In the genomic region with DNA sequence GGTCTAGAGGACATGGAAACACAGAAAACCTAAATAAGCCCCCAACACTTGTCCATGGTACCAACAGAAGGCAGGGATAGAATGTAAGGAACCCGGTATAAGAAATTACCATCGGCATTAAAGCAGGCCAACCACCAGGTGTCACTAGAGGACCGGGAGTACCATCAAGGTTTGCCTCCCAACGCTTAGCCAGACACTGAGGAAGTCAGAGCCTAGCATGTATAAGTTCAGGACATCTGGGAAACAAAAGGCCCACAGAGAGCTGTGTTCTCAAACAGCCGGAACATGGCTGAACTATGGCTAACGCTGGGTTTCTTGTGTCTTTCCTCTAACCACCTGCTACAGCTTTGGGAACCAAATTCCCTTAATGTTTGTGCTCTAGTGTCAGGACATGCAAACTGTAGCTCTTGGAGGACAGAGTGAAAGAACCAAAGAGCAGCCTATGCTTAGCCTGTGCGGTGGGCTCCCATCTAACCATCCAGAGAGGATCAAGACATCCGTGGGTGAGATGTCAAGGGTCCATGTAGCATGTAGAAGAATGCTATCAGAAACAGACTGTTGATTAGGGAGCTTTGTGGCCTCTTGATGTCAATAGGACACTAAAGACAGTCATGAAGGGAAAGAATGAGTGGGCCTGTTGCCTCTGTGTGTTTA, we compare ENCODE assay signal across 8 mouse cellular contexts. TPM values are rescaled to one million over a fixed set of nuclear protein-coding genes. Genes with fewer than 3 reads are reported as not detected.
A peak's percentile ranks its signal among the peaks of the same experiment; 100 is the strongest.
DNase-seq lines count a peak whose midpoint lies in the region; ATAC-seq and TF ChIP-seq lines count a peak whose summit lies in the region.

No protein-coding gene starts in this region.

- TF ChIP-seq CTCF in stomach, postnatal 0 days (IDR thresholded peaks at IDR 0.05; ENCODE audit: low read depth) = peak; percentile 96

- no peak for TF ChIP-seq EP300 in stomach, postnatal 0 days (optimal IDR thresholded peaks at IDR 0.05)

- no peaks in the 10 kb centered on the region for H3K27me3 ChIP-seq in limb, embryonic 15.5 days
- H3K27me3 ChIP-seq in stomach, postnatal 0 days (ENCODE audit: control insufficient read depth, insufficient read depth, low read length) = no peaks in the 10 kb centered on the region

- H3K4me1 ChIP-seq in limb, embryonic 15.5 days = no peaks in the 10 kb centered on the region
- no peaks in the 10 kb centered on the region for H3K4me1 ChIP-seq in stomach, postnatal 0 days (replicated peaks; ENCODE audit: control insufficient read depth, insufficient read depth)

- H3K27ac ChIP-seq in limb, embryonic 15.5 days = no peak overlapping the region
- H3K27ac ChIP-seq in stomach, postnatal 0 days (replicated peaks) = no peak overlapping the region

- ATAC-seq in limb, embryonic 15.5 days (ENCODE audit: insufficient number of reproducible peaks, low FRiP score, low TSS enrichment, low read depth) = 0 out of 2 replicates have a peak, but pooled peaks have one; percentile 21
- peak; percentile 45; the same call in 1 of the 2 replicates for ATAC-seq in stomach, postnatal 0 days (ENCODE audit: low FRiP score, low TSS enrichment)

- DNase-seq in 3T3-L1 (ENCODE audit: low read depth, low spot score) (peak; percentile 77), WW6 (ENCODE audit: low read depth, low spot score) (peak; percentile 47)
- DNase-seq in embryo, embryonic 10 days (ENCODE audit: low spot score) = peak; percentile 88
- DNase-seq in gastrocnemius, postnatal 14 days = peak; percentile 70
- DNase-seq in kidney, adult 9 months = peak; percentile 71
- DNase-seq in natural killer cell, adult 2 months (ENCODE audit: low spot score in 2 of 2) = peak; percentile 18 to 34
- DNase-seq in stomach, postnatal 0 days (ENCODE audit: low spot score) = peak; percentile 81

- no peaks in the 10 kb centered on the region for H3K9me3 ChIP-seq in limb, embryonic 15.5 days
- H3K9me3 ChIP-seq in stomach, postnatal 0 days (ENCODE audit: control insufficient read depth, low read length) = no peaks in the 10 kb centered on the region

- H3K36me3 ChIP-seq in limb, embryonic 15.5 days = no peaks in the 10 kb centered on the region
- H3K36me3 ChIP-seq in stomach, postnatal 0 days (ENCODE audit: control insufficient read depth, insufficient read depth, low read length) = no peaks in the 10 kb centered on the region

- intact Hi-C loops in gastrocnemius, postnatal 14 days (cut with DNase I; ENCODE audit: low total_unique reads) = loop anchor here (5.0 kb wide), 1 partner anchor 38 kb away; no protein-coding TSS in a partner anchor

- H3K4me3 ChIP-seq in limb, embryonic 15.5 days = no peak overlapping the region
- H3K4me3 ChIP-seq in stomach, postnatal 0 days (ENCODE audit: low read depth, low read length) = no peak overlapping the region

- no peak overlapping the region for H3K9ac ChIP-seq in limb, embryonic 15.5 days
- no peak overlapping the region for H3K9ac ChIP-seq in stomach, postnatal 0 days (ENCODE audit: low read length)

- no peak overlapping the region for H3K4me2 ChIP-seq in limb, embryonic 15.5 days
- H3K4me2 ChIP-seq in stomach, postnatal 0 days (replicated peaks; ENCODE audit: low read depth) = no peak overlapping the region

- WGBS in limb, embryonic 15.5 days = 21% methylated on average over 8 of the region's 8 CpGs
- 16% methylated on average over 8 of the region's 8 CpGs for WGBS in stomach, postnatal 0 days

RNA-seq across cellular contexts. Expression of gene Pctp, which starts 13.6 kb away (rescaled TPM):
- total RNA-seq in gastrocnemius, postnatal 14 days (2021) = 1 to 10 TPM; 2.6 to 3.0 TPM
- 4.0 and 4.7 TPM in 2 replicates for polyA plus RNA-seq in limb, embryonic 15.5 days (2015; fragmentation: Nextera tagmentation; extraction: Ambion mirVana)
- 7.6 and 8.0 TPM in 2 replicates for polyA plus RNA-seq in stomach, postnatal 0 days (2015; fragmentation: Nextera tagmentation; extraction: Ambion mirVana)

RNA-seq across cellular contexts. Expression of gene Tmem100, which starts 41.1 kb away (rescaled TPM):
- 10 to 100 TPM; 12.8 to 16.8 TPM for total RNA-seq in gastrocnemius, postnatal 14 days (2021)
- 23.5 and 24.4 TPM in 2 replicates for polyA plus RNA-seq in limb, embryonic 15.5 days (2015; fragmentation: Nextera tagmentation; extraction: Ambion mirVana)
- polyA plus RNA-seq in stomach, postnatal 0 days (2015; fragmentation: Nextera tagmentation; extraction: Ambion mirVana) = 28.3 and 31.1 TPM in 2 replicates

Comparison
In these comparisons a context has a peak if more than half of its experiments do, and no peak if none do; other contexts are left out.
1. DNase-seq: peak in every context shown above with its lines; median percentile 88 in embryo, embryonic 10 days; 81 in stomach, postnatal 0 days; 77 in 3T3-L1; 71 in kidney, adult 9 months; 70 in gastrocnemius, postnatal 14 days; 47 in WW6; 26 in natural killer cell, adult 2 months.